Mouse (Mus musculus) CH12.LX (cell line): ENCODE measurements around the gene Olfr270.

Experiments
- BHLHE40 ChIP-seq: IDR thresholded peaks from 2 replicates; pipeline ENCODE4 v1.6.1; 2011; ENCODE audit warnings: mild to moderate bottlenecking, low read depth, low read length, improper control_type of control experiment
- CTCF ChIP-seq, 2 experiments: IDR thresholded peaks in 1 of 2; conservative IDR thresholded peaks in 1 of 2; 2 replicates each; pipeline ENCODE4 v1.5.1; 2011 to 2012; ENCODE audit warnings: low read depth in 2 of 2, low read length in 2 of 2, improper control_type of control experiment in 1 of 2, inconsistent platforms in 1 of 2, mild to moderate bottlenecking in 1 of 2, moderate library complexity in 1 of 2
- MAFK ChIP-seq: IDR thresholded peaks from 2 replicates; pipeline ENCODE4 v1.6.1; 2011; ENCODE audit warnings: low read length, improper control_type of control experiment; ENCODE audit not compliant: insufficient replicate concordance
- POLR2A ChIP-seq: IDR thresholded peaks from 2 replicates; pipeline ENCODE4 v1.6.1; 2011; ENCODE audit warnings: low read depth, mild to moderate bottlenecking, improper control_type of control experiment, low read length
- SIN3A ChIP-seq: IDR thresholded peaks from 2 replicates; pipeline ENCODE4 v1.6.1; 2012; ENCODE audit warnings: low read length, improper control_type of control experiment, inconsistent platforms

DNA sequence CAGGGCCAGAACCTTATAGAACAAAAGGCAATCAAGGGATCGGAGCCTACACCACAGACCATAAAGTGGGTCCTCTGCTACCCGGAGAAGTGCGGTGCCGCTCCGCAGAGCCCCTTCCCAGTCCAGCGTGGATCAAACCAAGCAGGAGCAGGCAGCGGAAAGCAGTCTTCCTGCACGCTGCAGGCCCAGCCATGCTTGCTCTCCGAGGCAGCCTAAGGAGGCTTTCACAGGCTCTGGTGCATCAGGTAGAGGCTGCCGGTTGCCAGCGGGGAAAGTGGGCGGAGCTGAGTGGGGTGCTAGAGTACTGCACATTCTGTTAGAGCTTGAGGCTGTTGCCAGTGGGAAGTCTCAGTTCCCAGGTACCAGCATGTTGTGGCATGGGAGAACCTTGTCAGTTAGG lies 24.9 kb downstream of the Olfr270 start, which contains the start of gene Nipsnap3a:
- no peak for TF ChIP-seq SIN3A
- no peak for TF ChIP-seq POLR2A
- TF ChIP-seq CTCF (conservative IDR thresholded peaks at IDR 0.05 in 1 of 2, IDR thresholded peaks at IDR 0.05 in 1 of 2; ENCODE audit: low read depth in 2 of 2, low read length in 2 of 2): no peak
- no peak for TF ChIP-seq BHLHE40
- no peak for TF ChIP-seq MAFK
